Mouse (Mus musculus): ENCODE data around the gene Dpp10. TPM values are rescaled to one million over a fixed set of nuclear protein-coding genes. Genes with fewer than 3 reads are reported as not detected.

Dpp10 gene
- polyA plus RNA-seq, 1 experiment from 2014 or later, result 0.21 TPM

DNA sequence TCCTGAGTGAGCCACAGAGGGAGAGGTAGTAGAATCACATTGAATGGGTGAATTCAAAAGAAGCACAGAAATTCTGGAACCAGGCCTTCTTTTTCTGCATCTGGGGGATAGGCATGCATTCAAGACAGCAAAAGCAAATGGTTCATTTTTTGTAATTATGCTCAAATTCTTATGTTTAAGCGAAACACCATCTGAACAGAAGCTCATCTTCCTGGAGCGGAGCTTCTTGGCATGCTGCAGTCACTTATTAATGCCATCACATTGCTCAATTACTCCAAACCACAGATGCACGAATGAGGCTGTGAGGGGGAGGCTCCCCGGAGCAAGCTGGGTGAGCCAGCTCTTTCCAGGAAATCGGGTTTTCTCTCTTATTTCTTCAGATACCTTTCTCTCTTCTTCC, 142.7 kb downstream of the Dpp10 start:
- no peak overlapping the region for H3K9ac ChIP-seq (replicated peaks)
- WGBS, result 81% methylated on average over 5 of the region's 5 CpGs
- H3K4me3 ChIP-seq (replicated peaks), result no peak overlapping the region
- no peaks in the 10 kb centered on the region for H3K36me3 ChIP-seq
- no peaks in the 10 kb centered on the region for H3K27me3 ChIP-seq
- no peak for ATAC-seq (ENCODE audit: insufficient number of reproducible peaks, insufficient read depth, low FRiP score, low TSS enrichment, low read depth)
- H3K9me3 ChIP-seq, result no peaks in the 10 kb centered on the region
- no peaks in the 10 kb centered on the region for H3K4me1 ChIP-seq (replicated peaks)
- H3K27ac ChIP-seq, result no peak overlapping the region
- no peak overlapping the region for H3K4me2 ChIP-seq

DNA sequence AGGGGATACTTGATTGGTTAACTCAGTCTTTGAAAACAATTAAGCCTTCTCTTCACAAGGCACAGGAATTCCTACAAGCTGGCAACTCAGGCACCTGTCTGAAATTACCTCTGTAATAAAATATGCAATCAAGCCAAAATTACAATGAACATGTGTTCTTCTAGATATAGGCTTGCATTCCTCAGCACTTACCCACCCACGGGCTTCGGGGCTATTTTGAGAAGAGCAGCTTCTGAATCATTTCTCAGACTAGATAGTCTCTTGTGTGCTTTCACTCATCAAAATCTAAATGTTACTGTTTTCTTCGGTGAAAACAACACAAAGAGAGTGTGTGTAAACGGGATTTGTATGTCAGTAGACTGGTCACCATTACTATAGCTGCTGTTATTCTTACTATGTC, 144.1 kb downstream of the Dpp10 start:
- no peaks in the 10 kb centered on the region for H3K4me1 ChIP-seq (replicated peaks)
- 77% methylated on average over 4 of the region's 4 CpGs for WGBS
- ATAC-seq (ENCODE audit: insufficient number of reproducible peaks, insufficient read depth, low FRiP score, low TSS enrichment, low read depth), result no peak
- H3K4me2 ChIP-seq, result no peak overlapping the region
- H3K27me3 ChIP-seq, result no peaks in the 10 kb centered on the region
- no peaks in the 10 kb centered on the region for H3K9me3 ChIP-seq
- no peak overlapping the region for H3K27ac ChIP-seq
- no peak overlapping the region for H3K9ac ChIP-seq (replicated peaks)
- H3K36me3 ChIP-seq, result no peaks in the 10 kb centered on the region
- no peak overlapping the region for H3K4me3 ChIP-seq (replicated peaks)

DNA sequence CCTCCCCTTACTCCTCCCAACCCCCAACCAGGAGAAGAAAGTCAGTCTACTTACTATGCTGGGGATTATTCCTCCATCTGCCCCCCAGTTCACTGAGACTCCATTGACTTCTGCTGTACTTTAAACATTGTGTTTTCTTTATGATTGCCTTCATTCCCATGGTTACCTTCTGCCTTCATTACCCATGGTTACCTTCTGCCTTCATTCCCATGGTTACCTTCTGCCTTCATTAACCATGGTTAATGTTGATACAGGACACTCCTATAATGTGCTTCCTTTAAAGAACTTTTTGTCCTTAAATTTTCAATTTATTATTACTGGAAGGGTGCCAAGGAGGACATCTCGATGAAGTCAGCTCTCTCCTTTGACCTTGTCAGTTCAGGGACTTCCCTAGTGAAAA, 158.1 kb downstream of the Dpp10 start:
- Histone ChIP-seq H3K4me1 (replicated peaks) (no peaks in the 10 kb centered on the region), H3K9ac (replicated peaks) (no peak overlapping the region), H3K9me3 (no peaks in the 10 kb centered on the region), H3K36me3 (no peaks in the 10 kb centered on the region), H3K27me3 (no peaks in the 10 kb centered on the region), H3K4me2 (no peak overlapping the region), H3K27ac (no peak overlapping the region), H3K4me3 (replicated peaks) (no peak overlapping the region)
- ATAC-seq (ENCODE audit: insufficient number of reproducible peaks, insufficient read depth, low FRiP score, low TSS enrichment, low read depth), result no peak
- WGBS, result 66% methylated on average over 1 of the region's 1 CpGs

DNA sequence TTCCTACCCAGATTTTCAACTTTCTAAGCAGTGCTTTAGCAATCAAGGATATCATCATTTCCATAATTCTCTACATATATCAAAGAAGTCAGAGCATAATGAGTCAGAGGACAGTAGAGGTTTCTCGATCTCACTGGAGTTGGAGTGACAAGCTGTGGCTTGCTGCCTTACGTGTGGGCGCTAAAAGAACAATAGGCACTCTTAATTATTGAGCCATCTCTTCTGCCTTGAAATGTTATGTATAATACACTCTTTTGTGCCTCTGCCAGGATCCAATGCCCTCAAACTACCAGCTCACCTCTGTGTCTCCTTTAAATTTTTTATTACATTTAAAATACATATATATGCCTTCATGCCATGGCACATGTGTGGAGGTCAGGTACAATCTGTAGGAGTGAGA, 198.5 kb downstream of the Dpp10 start:
- Histone ChIP-seq H3K27me3 (no peaks in the 10 kb centered on the region), H3K9ac (replicated peaks) (no peak overlapping the region), H3K9me3 (no peaks in the 10 kb centered on the region), H3K4me1 (replicated peaks) (no peaks in the 10 kb centered on the region), H3K27ac (no peak overlapping the region), H3K4me2 (no peak overlapping the region), H3K4me3 (replicated peaks) (no peak overlapping the region), H3K36me3 (no peaks in the 10 kb centered on the region)
- no peak for ATAC-seq (ENCODE audit: insufficient number of reproducible peaks, insufficient read depth, low FRiP score, low TSS enrichment, low read depth)
- 81% methylated on average over 3 of the region's 3 CpGs for WGBS

DNA sequence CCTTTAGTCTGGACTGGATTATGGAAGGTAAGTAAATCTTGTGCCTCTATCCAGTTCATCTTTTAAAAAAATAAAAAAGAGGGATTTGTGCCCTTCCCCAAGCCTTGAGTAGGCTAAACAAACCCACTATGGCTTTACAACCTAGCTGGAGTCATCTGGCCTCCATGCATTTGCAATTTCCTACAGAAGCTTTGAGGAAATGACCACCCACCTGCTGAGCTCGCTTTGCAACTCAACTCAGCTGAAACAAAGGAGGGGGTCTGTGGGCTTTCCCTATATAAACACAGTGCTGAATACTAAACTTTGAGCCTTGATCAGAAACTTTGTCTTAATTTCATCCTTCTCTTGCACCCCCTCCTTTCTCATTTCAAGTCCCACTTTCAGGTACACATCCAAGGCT, 244.2 kb downstream of the Dpp10 start:
- no peaks in the 10 kb centered on the region for H3K27me3 ChIP-seq
- no peaks in the 10 kb centered on the region for H3K9me3 ChIP-seq
- no peak for ATAC-seq (ENCODE audit: insufficient number of reproducible peaks, insufficient read depth, low FRiP score, low TSS enrichment, low read depth)
- H3K27ac ChIP-seq, result no peak overlapping the region
- H3K36me3 ChIP-seq, result no peaks in the 10 kb centered on the region
- no peak overlapping the region for H3K4me2 ChIP-seq
- 5% methylated on average over 1 of the region's 1 CpGs for WGBS
- no peak overlapping the region for H3K4me3 ChIP-seq (replicated peaks)
- H3K9ac ChIP-seq (replicated peaks), result no peak overlapping the region
- no peaks in the 10 kb centered on the region for H3K4me1 ChIP-seq (replicated peaks)

DNA sequence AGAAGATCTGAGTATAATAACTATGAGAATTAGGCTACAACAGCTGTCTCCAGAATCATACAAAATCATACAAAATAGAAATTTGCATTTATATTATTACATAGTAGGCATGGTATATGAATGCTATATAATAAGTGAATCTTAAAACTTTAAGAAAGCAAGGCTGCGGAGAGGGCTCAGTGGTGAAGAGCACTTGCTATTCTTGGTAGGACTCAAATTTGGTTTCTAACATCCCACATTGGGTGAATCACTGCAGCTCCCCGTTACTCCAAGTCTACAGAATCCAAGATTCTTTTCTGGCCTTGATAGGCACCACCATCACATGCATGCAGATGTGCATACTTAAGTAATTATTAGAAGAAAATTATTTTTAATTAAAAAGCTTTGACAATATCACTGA, 279.8 kb downstream of the Dpp10 start:
- no peak for ATAC-seq (ENCODE audit: insufficient number of reproducible peaks, insufficient read depth, low FRiP score, low TSS enrichment, low read depth)
- Histone ChIP-seq H3K4me3 (replicated peaks) (no peak overlapping the region), H3K27ac (no peak overlapping the region), H3K36me3 (no peaks in the 10 kb centered on the region), H3K4me1 (replicated peaks) (no peaks in the 10 kb centered on the region), H3K9me3 (no peaks in the 10 kb centered on the region), H3K9ac (replicated peaks) (no peak overlapping the region), H3K4me2 (no peak overlapping the region), H3K27me3 (no peaks in the 10 kb centered on the region)
- WGBS, result 90% methylated on average over 2 of the region's 2 CpGs

DNA sequence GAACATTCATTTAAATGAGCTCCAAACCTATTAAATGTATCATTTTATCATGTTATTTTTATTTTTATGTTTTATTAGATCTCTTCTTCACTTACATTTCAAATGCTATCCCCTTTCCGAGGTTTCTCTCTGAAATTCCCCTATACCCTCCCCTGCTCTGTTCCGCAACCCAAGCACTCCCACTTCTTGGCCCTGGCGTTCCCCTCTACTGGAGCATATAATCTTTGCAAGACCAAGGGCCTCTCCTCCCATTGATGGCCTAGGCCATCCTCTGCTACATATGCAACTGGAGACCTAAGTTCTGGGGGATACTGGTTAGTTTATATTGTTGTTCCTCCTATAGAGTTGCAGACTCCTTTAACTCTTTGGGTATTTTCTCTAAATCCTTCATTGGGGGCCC, 283.1 kb downstream of the Dpp10 start:
- H3K4me3 ChIP-seq (replicated peaks), result no peak overlapping the region
- no peaks in the 10 kb centered on the region for H3K4me1 ChIP-seq (replicated peaks)
- no peak overlapping the region for H3K4me2 ChIP-seq
- no peaks in the 10 kb centered on the region for H3K36me3 ChIP-seq
- 92% methylated on average over 3 of the region's 3 CpGs for WGBS
- H3K9ac ChIP-seq (replicated peaks), result no peak overlapping the region
- no peaks in the 10 kb centered on the region for H3K27me3 ChIP-seq
- H3K9me3 ChIP-seq, result no peaks in the 10 kb centered on the region
- no peak for ATAC-seq (ENCODE audit: insufficient number of reproducible peaks, insufficient read depth, low FRiP score, low TSS enrichment, low read depth)
- no peak overlapping the region for H3K27ac ChIP-seq

DNA sequence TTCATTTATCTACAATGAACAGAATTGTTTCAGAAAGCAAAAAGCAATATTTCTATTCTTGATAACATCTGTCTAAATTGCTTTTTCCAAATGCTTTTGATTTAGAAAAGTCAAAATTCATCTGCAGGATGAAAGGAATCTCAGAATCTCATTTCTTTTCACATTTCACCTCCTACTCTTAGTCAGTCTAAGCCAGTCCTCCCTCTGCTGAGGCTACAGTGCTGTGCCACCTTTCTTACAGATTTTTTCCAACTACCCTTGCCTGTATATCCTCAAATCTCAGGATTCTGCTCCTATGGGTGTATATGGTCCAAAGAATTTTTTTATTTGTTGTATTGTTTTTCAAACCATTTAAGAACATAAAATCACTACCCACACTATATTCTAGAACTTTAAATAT, 289.3 kb downstream of the Dpp10 start:
- Histone ChIP-seq H3K4me2 (no peak overlapping the region), H3K27ac (no peak overlapping the region), H3K27me3 (no peaks in the 10 kb centered on the region), H3K4me1 (replicated peaks) (no peaks in the 10 kb centered on the region), H3K9me3 (no peaks in the 10 kb centered on the region), H3K4me3 (replicated peaks) (no peak overlapping the region), H3K9ac (replicated peaks) (no peak overlapping the region), H3K36me3 (no peaks in the 10 kb centered on the region)
- no peak for ATAC-seq (ENCODE audit: insufficient number of reproducible peaks, insufficient read depth, low FRiP score, low TSS enrichment, low read depth)

DNA sequence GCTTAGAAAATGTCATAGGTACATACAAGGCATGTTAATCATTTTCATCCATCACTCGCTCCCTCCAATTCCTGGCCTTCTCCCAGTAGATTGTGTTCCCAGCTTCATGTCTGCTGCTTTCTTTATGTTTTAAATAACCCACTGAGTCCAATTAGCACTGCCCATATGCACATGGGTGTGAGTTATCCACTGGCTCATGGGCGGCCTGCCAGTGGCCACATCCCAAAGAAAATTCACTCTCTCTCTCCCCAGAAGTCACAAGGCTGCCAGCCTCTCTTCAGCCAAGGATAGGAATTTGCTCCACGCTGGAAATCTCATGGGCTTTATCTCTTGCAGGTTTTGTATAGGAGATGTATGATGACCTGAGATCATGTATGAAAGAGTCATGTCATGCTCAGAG, 338.1 kb downstream of the Dpp10 start:
- no peak overlapping the region for H3K4me3 ChIP-seq (replicated peaks)

DNA sequence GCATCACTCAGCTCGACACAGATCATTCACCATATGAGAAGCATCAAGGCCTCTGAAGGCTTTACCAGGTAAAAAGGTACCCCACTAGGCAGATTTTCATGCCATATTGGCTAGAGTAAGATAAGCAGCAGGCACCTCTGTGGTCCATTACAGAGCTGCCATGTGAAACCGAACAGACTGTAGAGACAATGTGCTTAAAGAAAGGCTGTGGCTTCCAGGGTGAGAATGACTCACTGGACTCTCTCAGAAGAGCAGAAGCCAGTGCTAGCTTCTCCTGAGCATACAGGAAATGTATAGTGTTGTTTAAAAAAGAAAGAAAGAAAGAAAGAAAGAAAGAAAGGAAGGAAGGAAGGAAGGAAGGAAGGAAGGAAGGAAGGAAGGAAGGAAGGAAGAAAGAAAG, 386.9 kb downstream of the Dpp10 start:
- Histone ChIP-seq H3K27ac (no peak overlapping the region), H3K4me1 (replicated peaks) (no peaks in the 10 kb centered on the region), H3K4me2 (no peak overlapping the region), H3K36me3 (no peaks in the 10 kb centered on the region), H3K9me3 (no peaks in the 10 kb centered on the region), H3K27me3 (no peaks in the 10 kb centered on the region), H3K4me3 (replicated peaks) (no peak overlapping the region), H3K9ac (replicated peaks) (no peak overlapping the region)
- no peak for ATAC-seq (ENCODE audit: insufficient number of reproducible peaks, insufficient read depth, low FRiP score, low TSS enrichment, low read depth)
- WGBS, result 81% methylated on average over 2 of the region's 2 CpGs

More for the DNA sequence above, 338.1 kb downstream of the Dpp10 start:
- no peak for ATAC-seq (ENCODE audit: insufficient number of reproducible peaks, insufficient read depth, low FRiP score, low TSS enrichment, low read depth)
- Histone ChIP-seq H3K9ac (replicated peaks) (no peak overlapping the region), H3K27me3 (no peaks in the 10 kb centered on the region), H3K4me1 (replicated peaks) (no peaks in the 10 kb centered on the region), H3K9me3 (no peaks in the 10 kb centered on the region), H3K27ac (no peak overlapping the region), H3K4me2 (no peak overlapping the region), H3K36me3 (no peaks in the 10 kb centered on the region)
- WGBS, result 75% methylated on average over 3 of the region's 3 CpGs

DNA sequence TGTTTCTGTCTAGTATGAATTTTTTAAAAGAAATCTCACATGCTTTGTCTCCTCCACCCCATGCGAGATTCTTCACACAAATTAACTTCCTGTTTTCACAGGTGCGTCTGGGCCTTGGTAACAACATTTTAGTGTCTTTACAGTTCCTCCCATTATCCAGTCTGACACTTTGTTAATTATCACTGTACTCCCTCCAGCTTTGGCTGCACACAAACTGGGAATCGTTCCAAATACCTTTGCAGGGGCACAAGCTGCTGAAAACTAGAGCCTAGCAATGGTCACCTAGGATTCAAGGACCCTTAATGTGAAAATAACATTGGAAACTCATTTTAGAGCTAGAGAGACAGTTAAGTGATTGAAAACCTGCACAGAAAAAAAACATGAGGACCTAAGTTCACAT, 388.8 kb downstream of the Dpp10 start:
- WGBS, result 57% methylated on average over 3 of the region's 3 CpGs
- Histone ChIP-seq H3K4me1 (replicated peaks) (no peaks in the 10 kb centered on the region), H3K9ac (replicated peaks) (no peak overlapping the region), H3K9me3 (no peaks in the 10 kb centered on the region), H3K36me3 (no peaks in the 10 kb centered on the region), H3K27me3 (no peaks in the 10 kb centered on the region), H3K4me2 (no peak overlapping the region), H3K27ac (no peak overlapping the region), H3K4me3 (replicated peaks) (no peak overlapping the region)
- no peak for ATAC-seq (ENCODE audit: insufficient number of reproducible peaks, insufficient read depth, low FRiP score, low TSS enrichment, low read depth)

DNA sequence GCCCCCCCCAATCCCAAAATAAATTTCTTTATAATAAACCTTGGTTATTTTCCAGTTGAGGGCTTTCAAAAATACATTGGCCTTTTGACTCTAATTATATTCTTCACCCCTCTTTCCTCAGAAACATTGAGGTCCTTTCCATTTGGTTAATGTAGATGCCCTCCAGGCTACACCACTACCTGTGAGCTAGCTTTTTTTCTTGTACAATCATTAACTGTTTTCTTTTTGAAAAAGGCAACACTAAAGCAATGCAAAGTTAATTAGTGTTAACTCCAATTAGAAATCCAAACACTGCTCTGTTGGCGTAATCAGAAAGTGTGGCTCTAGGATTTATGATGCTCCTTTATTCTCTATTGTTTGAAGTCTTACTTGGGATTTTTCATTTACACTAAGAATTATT, 407.5 kb downstream of the Dpp10 start:
- no peak overlapping the region for H3K4me3 ChIP-seq (replicated peaks)
- no peak overlapping the region for H3K9ac ChIP-seq (replicated peaks)
- H3K27me3 ChIP-seq, result no peaks in the 10 kb centered on the region
- H3K4me1 ChIP-seq (replicated peaks), result no peaks in the 10 kb centered on the region
- 72% methylated on average over 1 of the region's 1 CpGs for WGBS
- no peak for ATAC-seq (ENCODE audit: insufficient number of reproducible peaks, insufficient read depth, low FRiP score, low TSS enrichment, low read depth)
- no peak overlapping the region for H3K4me2 ChIP-seq
- no peak overlapping the region for H3K27ac ChIP-seq
- H3K36me3 ChIP-seq, result no peaks in the 10 kb centered on the region
- no peaks in the 10 kb centered on the region for H3K9me3 ChIP-seq

Data from limb, embryonic 12.5 days (tissue).